Mouse (Mus musculus): ENCODE data around the gene Clnk. TPM values are rescaled to one million over a fixed set of nuclear protein-coding genes. Genes with fewer than 3 reads are reported as not detected.

Clnk gene
- polyA plus RNA-seq, 1 experiment from 2014 or later: 0.13 TPM

- TF ChIP-seq CTCF (IDR thresholded peaks at IDR 0.05; ENCODE audit: low read depth): no peak
- WGBS: 76% methylated on average over 13 of the region's 13 CpGs
- no peak overlapping the region for H3K4me2 ChIP-seq (replicated peaks; ENCODE audit: low read depth)
- H3K36me3 ChIP-seq (ENCODE audit: control insufficient read depth, insufficient read depth): no peaks in the 10 kb centered on the region
- H3K27me3 ChIP-seq (replicated peaks; ENCODE audit: control insufficient read depth, insufficient read depth, low read length): no peaks in the 10 kb centered on the region
- H3K9me3 ChIP-seq (ENCODE audit: control insufficient read depth): no peaks in the 10 kb centered on the region
- no peak overlapping the region for H3K9ac ChIP-seq (ENCODE audit: low read depth, low read length)
- H3K4me3 ChIP-seq (ENCODE audit: low read depth, low read length): no peak overlapping the region
- no peaks in the 10 kb centered on the region for H3K4me1 ChIP-seq (replicated peaks; ENCODE audit: control insufficient read depth, insufficient read depth, low read length)
- ATAC-seq: no peak
- no peak overlapping the region for H3K27ac ChIP-seq (ENCODE audit: low read depth, low read length)
Observed at GRCm38 (mm10) chr5:38862288-38862985, 14.2 kb downstream of the Clnk start.

DNA sequence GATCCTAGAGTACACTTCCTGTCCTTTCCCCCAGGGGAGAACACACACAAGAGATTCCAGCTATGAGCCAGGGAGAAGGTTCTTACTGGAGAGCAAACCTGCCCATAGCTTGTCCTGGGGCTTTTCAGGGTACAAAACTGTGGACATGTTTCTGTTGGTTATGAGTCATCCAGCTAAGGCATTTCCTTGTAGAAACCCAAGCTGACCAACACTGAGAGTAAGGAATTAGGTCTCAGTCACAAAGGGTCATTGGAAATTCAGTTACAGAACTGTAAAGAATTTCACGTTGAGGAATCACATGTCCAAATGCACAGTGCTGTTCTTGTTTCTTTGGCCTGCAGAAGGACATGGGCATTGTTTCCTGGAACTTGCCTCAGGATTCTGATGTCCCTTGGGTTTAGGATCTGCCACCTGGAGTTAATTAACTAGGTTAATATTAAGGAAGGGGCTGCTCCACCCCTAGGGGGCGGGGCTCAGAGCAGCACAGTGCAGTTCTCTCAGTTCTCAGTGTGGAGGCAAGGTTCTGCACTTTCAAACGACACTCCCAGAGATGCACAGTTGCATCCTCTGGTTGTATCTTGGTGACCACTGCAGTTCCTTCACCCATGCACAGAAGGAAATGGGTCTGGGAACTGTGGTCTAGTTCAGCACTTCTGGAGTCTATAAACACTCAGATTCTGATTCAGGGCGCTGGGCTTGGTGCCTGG is 18.4 kb downstream of the Clnk start:
- H3K9ac ChIP-seq (ENCODE audit: low read depth, low read length): no peak overlapping the region
- H3K4me1 ChIP-seq (replicated peaks; ENCODE audit: control insufficient read depth, insufficient read depth, low read length): no peaks in the 10 kb centered on the region
- ATAC-seq: 0 out of 2 replicates have a peak, but pooled peaks have one; percentile 13
- H3K9me3 ChIP-seq (ENCODE audit: control insufficient read depth): no peaks in the 10 kb centered on the region
- no peak overlapping the region for H3K4me2 ChIP-seq (replicated peaks; ENCODE audit: low read depth)
- no peak overlapping the region for H3K27ac ChIP-seq (ENCODE audit: low read depth, low read length)
- WGBS: 43% methylated on average over 4 of the region's 4 CpGs
- H3K27me3 ChIP-seq (replicated peaks; ENCODE audit: control insufficient read depth, insufficient read depth, low read length): no peaks in the 10 kb centered on the region
- no peak overlapping the region for H3K4me3 ChIP-seq (ENCODE audit: low read depth, low read length)
- no peaks in the 10 kb centered on the region for H3K36me3 ChIP-seq (ENCODE audit: control insufficient read depth, insufficient read depth)
- TF ChIP-seq CTCF (IDR thresholded peaks at IDR 0.05; ENCODE audit: low read depth): peak; percentile 5; the same call in 1 of the 2 replicates

DNA sequence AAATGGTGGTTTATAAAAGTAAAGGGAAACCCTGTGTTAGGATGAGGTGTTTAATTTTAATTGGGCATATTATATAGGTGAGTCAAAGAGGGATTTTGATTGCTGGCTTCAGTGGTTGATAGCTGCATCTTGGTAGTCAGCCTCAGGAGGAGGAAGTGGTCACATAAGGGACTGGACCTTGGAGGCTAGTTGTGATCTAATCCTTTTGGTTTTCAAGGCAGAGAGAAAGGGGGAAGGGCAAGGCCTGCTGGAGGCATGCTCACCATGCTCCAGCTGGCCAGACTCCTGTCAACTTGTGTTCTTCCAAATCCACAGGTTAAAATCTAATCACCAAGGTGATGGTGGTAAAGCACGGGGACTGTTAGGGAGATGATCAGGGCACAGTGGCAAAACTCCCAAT is 19.0 kb downstream of the Clnk start:
- no peak overlapping the region for H3K27ac ChIP-seq (ENCODE audit: low read depth, low read length)
- H3K4me2 ChIP-seq (replicated peaks; ENCODE audit: low read depth): no peak overlapping the region
- no peaks in the 10 kb centered on the region for H3K27me3 ChIP-seq (replicated peaks; ENCODE audit: control insufficient read depth, insufficient read depth, low read length)
- H3K9ac ChIP-seq (ENCODE audit: low read depth, low read length): no peak overlapping the region
- H3K9me3 ChIP-seq (ENCODE audit: control insufficient read depth): no peaks in the 10 kb centered on the region
- no peak for TF ChIP-seq CTCF (IDR thresholded peaks at IDR 0.05; ENCODE audit: low read depth)
- no peak for ATAC-seq
- no peaks in the 10 kb centered on the region for H3K4me1 ChIP-seq (replicated peaks; ENCODE audit: control insufficient read depth, insufficient read depth, low read length)
- 81% methylated on average over 1 of the region's 1 CpGs for WGBS
- no peak overlapping the region for H3K4me3 ChIP-seq (ENCODE audit: low read depth, low read length)
- no peaks in the 10 kb centered on the region for H3K36me3 ChIP-seq (ENCODE audit: control insufficient read depth, insufficient read depth)

- ATAC-seq: peak; percentile 74
- no peak for TF ChIP-seq CTCF (IDR thresholded peaks at IDR 0.05; ENCODE audit: low read depth)
- 30% methylated on average over 1 of the region's 1 CpGs for WGBS
- Histone ChIP-seq H3K36me3 (ENCODE audit: control insufficient read depth, insufficient read depth) (no peaks in the 10 kb centered on the region), H3K27me3 (replicated peaks; ENCODE audit: control insufficient read depth, insufficient read depth, low read length) (no peaks in the 10 kb centered on the region), H3K9me3 (ENCODE audit: control insufficient read depth) (no peaks in the 10 kb centered on the region), H3K27ac (ENCODE audit: low read depth, low read length) (no peak overlapping the region), H3K4me2 (replicated peaks; ENCODE audit: low read depth) (no peak overlapping the region), H3K9ac (ENCODE audit: low read depth, low read length) (no peak overlapping the region), H3K4me1 (replicated peaks; ENCODE audit: control insufficient read depth, insufficient read depth, low read length) (no peaks in the 10 kb centered on the region), H3K4me3 (ENCODE audit: low read depth, low read length) (no peak overlapping the region)
Observed at GRCm38 (mm10) chr5:38850171-38850570, 26.4 kb downstream of the Clnk start.

DNA sequence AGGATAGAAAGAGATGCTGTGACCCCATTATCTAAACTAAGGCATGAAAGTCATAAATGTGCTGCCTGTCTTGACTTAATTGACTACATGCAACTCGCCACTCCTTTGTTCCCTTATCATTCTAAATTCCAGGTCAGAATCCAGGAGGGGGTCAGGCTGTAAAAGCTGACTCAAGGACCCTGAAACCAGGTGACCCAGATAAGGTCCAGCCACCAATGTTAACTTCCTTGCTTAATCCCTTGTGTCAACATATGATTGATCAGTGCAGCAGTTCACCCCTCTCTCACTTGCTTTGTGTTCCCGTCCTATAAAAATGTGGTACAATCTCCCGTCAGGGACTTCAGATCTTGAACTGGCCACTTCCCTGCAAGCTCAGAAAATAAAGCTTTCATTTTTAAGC is 31.1 kb downstream of the Clnk start:
- Histone ChIP-seq H3K9ac (ENCODE audit: low read depth, low read length) (no peak overlapping the region), H3K4me2 (replicated peaks; ENCODE audit: low read depth) (no peak overlapping the region), H3K4me3 (ENCODE audit: low read depth, low read length) (no peak overlapping the region), H3K9me3 (ENCODE audit: control insufficient read depth) (no peaks in the 10 kb centered on the region), H3K27ac (ENCODE audit: low read depth, low read length) (0 out of 2 replicates have a peak overlapping the region, but pooled peaks have one; percentile 15), H3K4me1 (replicated peaks; ENCODE audit: control insufficient read depth, insufficient read depth, low read length) (no peaks in the 10 kb centered on the region), H3K36me3 (ENCODE audit: control insufficient read depth, insufficient read depth) (no peaks in the 10 kb centered on the region), H3K27me3 (replicated peaks; ENCODE audit: control insufficient read depth, insufficient read depth, low read length) (no peaks in the 10 kb centered on the region)
- WGBS: 28% methylated on average over 3 of the region's 3 CpGs
- TF ChIP-seq CTCF (IDR thresholded peaks at IDR 0.05; ENCODE audit: low read depth): no peak
- ATAC-seq: peak; percentile 79

- no peak for ATAC-seq
- Histone ChIP-seq H3K36me3 (ENCODE audit: control insufficient read depth, insufficient read depth) (no peaks in the 10 kb centered on the region), H3K4me1 (replicated peaks; ENCODE audit: control insufficient read depth, insufficient read depth, low read length) (no peaks in the 10 kb centered on the region), H3K9me3 (ENCODE audit: control insufficient read depth) (no peaks in the 10 kb centered on the region), H3K4me2 (replicated peaks; ENCODE audit: low read depth) (no peak overlapping the region), H3K9ac (ENCODE audit: low read depth, low read length) (no peak overlapping the region), H3K27me3 (replicated peaks; ENCODE audit: control insufficient read depth, insufficient read depth, low read length) (no peaks in the 10 kb centered on the region), H3K27ac (ENCODE audit: low read depth, low read length) (no peak overlapping the region; the same call in 1 of the 2 replicates), H3K4me3 (ENCODE audit: low read depth, low read length) (no peak overlapping the region)
- WGBS: 39% methylated on average over 2 of the region's 2 CpGs
- TF ChIP-seq CTCF (IDR thresholded peaks at IDR 0.05; ENCODE audit: low read depth): no peak
Observed at GRCm38 (mm10) chr5:38844312-38844711, 32.3 kb downstream of the Clnk start.
